Mouse (Mus musculus) testis, adult 2 months (tissue): ENCODE results near the gene Prr23a1. TPM values are rescaled to one million over a fixed set of nuclear protein-coding genes. Genes with fewer than 3 reads are reported as not detected.
"Not testable (repeated sequence)": the region's sequence is repeated elsewhere in the genome, so short reads cannot be mapped to it uniquely, and the experiment has no call there.

Experiments used
- H3K27ac ChIP-seq: fragments of 200-500 bp; 2 replicates; pipeline ENCODE4 v1.5.1; 2012; ENCODE audit warnings: low read depth, low read length; ENCODE audit not compliant: control insufficient read depth, insufficient read depth
- H3K27me3 ChIP-seq: fragments of 200-500 bp; 2 replicates; pipeline ENCODE4 v1.6.1; 2012; ENCODE audit warnings: mild to moderate bottlenecking, low read length, moderate library complexity; ENCODE audit not compliant: control insufficient read depth, insufficient read depth
- H3K36me3 ChIP-seq: fragments of 200-500 bp; 2 replicates; pipeline ENCODE4 v1.6.1; 2012; ENCODE audit warnings: mild to moderate bottlenecking, low read length; ENCODE audit not compliant: control insufficient read depth, insufficient read depth
- H3K4me1 ChIP-seq: fragments of 200-500 bp; 2 replicates; pipeline ENCODE4 v1.6.1; 2012; ENCODE audit warnings: low read length; ENCODE audit not compliant: control insufficient read depth, insufficient read depth
- H3K4me3 ChIP-seq: fragments of 200-500 bp; 2 replicates; pipeline ENCODE4 v1.5.1; 2012; ENCODE audit warnings: low read depth, mild to moderate bottlenecking, low read length, moderate library complexity, mixed read lengths; ENCODE audit not compliant: control insufficient read depth
- CTCF ChIP-seq: fragments of 200-500 bp; IDR thresholded peaks from 2 replicates; pipeline ENCODE4 v1.5.1; 2012; ENCODE audit warnings: low read depth, mild to moderate bottlenecking, inconsistent platforms, low read length, moderate library complexity; ENCODE audit not compliant: control insufficient read depth, insufficient read depth, insufficient replicate concordance
- POLR2A ChIP-seq: fragments of 200-500 bp; IDR thresholded peaks from 2 replicates; pipeline ENCODE4 v1.6.1; 2012; ENCODE audit warnings: low read depth, mild to moderate bottlenecking, inconsistent platforms, low read length, moderate library complexity; ENCODE audit not compliant: control insufficient read depth
- polyA plus RNA-seq: library from polyadenylated mRNA; depleted of rRNA; stranded (reverse); fragments of >200 nt; gene quantifications from 2 replicates; pipeline ENCODE4 v1.2.3, GENCODE M21; 2012; rRNA removed

Prr23a1 gene
- polyA plus RNA-seq: 0.96 and 1.5 TPM in 2 replicates

DNA sequence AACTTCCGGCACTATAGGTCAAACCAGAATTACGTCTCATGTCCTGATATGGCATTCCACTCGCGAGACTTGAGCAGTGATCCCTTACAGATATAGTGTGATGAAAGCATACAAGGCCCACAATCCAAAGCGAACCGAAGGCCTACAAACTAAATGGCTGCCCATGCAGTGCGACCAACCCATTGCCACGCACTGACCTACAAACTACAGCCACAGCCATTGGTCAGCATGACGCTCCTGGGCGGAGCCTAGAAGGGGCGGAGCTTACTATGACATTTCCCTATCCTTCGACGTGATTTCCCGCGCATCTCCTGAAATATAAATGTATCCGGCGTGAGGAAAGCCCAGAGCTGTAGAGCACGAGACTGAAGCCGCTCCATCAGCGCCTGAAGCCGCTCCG, at the start of gene Prr23a1:
TSS of gene Prr23a1 (plus strand) at position 387 of the 400 bp plus-strand sequence.
- peak within 1 kb of the TSS; percentile 79 for H3K4me3 ChIP-seq

DNA sequence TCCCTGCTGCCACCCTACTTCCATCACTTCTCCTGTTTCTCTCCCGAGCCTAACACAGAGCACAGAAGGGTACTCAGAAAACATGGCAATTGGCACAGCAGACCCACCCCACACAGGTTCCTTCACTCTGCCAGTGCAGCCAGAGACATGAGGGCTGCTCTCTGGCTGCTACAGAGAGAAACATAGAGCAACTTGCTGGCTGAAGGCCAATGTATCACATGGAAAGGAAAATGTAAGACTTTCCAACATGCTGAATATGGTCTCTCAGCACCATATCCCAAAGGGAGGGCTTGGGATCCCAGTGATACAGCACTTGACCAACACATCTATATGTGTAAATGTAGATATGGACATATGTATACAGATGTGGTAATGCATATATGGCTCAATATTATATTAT, 43.3 kb upstream of the Prr23a1 start:
- H3K27me3 ChIP-seq: no peaks in the 10 kb centered on the region
- no peak overlapping the region for H3K27ac ChIP-seq
- no peak overlapping the region for H3K4me3 ChIP-seq
- TF ChIP-seq CTCF (no peak), POLR2A (no peak)
- H3K4me1 ChIP-seq: no peaks in the 10 kb centered on the region
- H3K36me3 ChIP-seq: no peaks in the 10 kb centered on the region

More for the DNA sequence above, at the start of gene Prr23a1:
- Histone ChIP-seq H3K27me3 (no peaks in the 10 kb centered on the region), H3K27ac (no peak within 1 kb of the TSS), H3K4me1 (peaks cover 2% of the 10 kb centered on the region; the same call in 1 of the 2 replicates), H3K36me3 (no peaks in the 10 kb centered on the region)
- peak; percentile 18; the same call in 1 of the 2 replicates for TF ChIP-seq POLR2A
- no peak for TF ChIP-seq CTCF

DNA sequence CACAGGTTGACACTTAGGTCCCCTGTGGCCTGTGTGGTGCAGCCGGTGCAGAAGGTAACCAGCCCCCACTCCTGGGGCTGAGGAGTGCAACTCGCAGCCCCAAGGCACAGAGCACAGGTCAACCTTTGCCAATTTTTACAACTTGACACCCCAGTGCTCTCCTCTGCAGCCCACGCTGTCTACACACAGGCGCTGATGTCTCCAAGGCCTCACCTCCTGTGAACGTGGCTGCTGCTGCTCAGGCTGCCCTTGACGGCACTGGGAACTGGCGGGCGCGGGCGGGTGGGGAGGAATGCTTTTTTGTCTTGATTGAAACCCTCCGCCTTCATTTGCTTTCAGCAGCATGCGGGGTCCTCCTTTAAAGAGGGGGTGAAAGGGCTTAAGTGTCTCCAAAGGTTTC, 38.3 kb upstream of the Prr23a1 start:
- H3K4me3 ChIP-seq: no peak overlapping the region
- H3K4me1 ChIP-seq: no peaks in the 10 kb centered on the region
- no peak overlapping the region for H3K27ac ChIP-seq
- H3K36me3 ChIP-seq: no peaks in the 10 kb centered on the region
- H3K27me3 ChIP-seq: no peaks in the 10 kb centered on the region
- no peak for TF ChIP-seq CTCF
- no peak for TF ChIP-seq POLR2A

DNA sequence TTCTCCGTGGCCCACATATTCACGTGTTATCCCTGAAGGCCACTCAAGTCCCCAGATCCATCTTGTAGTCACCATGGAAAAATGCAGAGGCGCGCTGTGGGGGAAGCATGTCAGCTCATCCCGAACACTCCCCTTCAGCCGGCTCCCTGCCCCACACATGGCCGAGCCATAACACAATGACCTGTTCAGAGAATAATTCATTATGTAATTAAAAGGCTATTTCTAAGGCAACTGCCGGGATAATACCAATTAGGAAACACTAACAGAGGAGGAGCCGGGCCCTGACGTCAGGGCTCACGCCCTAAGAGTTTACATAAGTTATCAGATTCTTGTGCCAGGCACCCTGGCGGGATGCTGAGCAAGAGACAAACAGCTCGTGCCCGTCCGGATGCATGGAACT, 36.8 kb upstream of the Prr23a1 start:
- H3K4me1 ChIP-seq: no peaks in the 10 kb centered on the region
- TF ChIP-seq POLR2A (no peak), CTCF (no peak)
- no peak overlapping the region for H3K4me3 ChIP-seq
- H3K36me3 ChIP-seq: no peaks in the 10 kb centered on the region
- H3K27ac ChIP-seq: no peak overlapping the region
- H3K27me3 ChIP-seq: no peaks in the 10 kb centered on the region

DNA sequence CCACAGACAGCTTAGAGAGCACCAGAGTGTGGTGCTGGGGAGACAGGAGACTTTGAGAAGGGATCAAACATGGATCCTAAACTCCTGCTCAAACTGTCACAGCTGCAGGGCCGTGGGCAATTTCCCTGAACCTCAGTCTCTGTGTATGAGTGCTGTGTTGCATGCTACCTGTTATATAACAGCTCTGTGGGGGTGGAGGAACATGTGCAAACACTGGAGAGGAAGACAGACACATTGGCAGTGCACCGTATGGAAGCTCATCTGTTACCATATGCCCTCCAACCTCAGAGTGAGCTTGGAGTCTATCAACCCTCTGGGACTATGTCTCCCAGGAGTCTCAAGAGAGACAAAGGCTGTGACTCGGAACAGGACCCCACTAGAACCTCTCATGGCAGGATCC, 36.4 kb upstream of the Prr23a1 start:
- H3K27me3 ChIP-seq: no peaks in the 10 kb centered on the region
- TF ChIP-seq POLR2A (no peak), CTCF (no peak)

DNA sequence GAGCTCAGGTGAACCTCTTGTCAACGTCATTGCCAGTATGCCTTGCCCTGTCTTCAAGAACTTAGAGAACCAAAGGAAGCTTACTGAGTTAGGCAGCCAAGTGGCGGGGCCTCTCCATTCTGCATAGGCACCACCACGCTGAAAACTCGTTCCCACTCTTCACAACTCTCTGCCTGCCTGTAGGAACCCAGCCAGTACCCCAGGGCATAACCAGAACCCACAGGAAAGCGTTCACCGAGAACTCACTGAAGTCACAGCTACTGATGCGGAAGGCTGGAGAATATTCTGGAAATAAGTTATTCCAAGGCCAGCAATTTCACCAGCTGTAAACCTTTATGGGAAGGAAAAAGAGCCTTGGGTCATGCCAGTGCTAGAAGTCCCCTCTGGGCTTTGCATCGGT, 34.7 kb upstream of the Prr23a1 start:
- Histone ChIP-seq H3K27ac (no peak overlapping the region), H3K4me1 (no peaks in the 10 kb centered on the region), H3K4me3 (no peak overlapping the region), H3K36me3 (no peaks in the 10 kb centered on the region), H3K27me3 (no peaks in the 10 kb centered on the region)
- TF ChIP-seq CTCF (no peak), POLR2A (no peak)

More for the DNA sequence above, 36.4 kb upstream of the Prr23a1 start:
- Histone ChIP-seq H3K4me3 (no peak overlapping the region), H3K4me1 (no peaks in the 10 kb centered on the region), H3K36me3 (no peaks in the 10 kb centered on the region), H3K27ac (no peak overlapping the region)

DNA sequence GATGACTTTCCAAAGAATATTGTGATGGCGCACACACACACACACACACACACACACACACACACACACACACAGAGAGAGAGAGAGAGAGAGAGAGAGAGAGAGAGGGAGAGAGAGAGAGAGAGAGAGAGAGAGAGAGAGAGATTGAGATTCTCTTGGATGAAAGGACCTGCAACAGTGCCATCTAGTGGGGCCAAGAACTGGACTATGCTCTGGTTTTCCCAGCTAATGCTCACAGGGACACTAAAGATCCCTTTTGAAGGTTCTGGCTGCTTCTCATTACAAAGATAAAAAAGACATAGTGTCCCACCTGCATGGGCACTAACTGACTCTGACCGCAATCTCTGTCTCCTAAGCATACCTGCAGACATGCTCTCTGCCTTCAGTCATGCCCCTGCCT, 32.8 kb upstream of the Prr23a1 start:
- not testable (repeated sequence) for H3K4me1 ChIP-seq, H3K27ac ChIP-seq, H3K36me3 ChIP-seq

DNA sequence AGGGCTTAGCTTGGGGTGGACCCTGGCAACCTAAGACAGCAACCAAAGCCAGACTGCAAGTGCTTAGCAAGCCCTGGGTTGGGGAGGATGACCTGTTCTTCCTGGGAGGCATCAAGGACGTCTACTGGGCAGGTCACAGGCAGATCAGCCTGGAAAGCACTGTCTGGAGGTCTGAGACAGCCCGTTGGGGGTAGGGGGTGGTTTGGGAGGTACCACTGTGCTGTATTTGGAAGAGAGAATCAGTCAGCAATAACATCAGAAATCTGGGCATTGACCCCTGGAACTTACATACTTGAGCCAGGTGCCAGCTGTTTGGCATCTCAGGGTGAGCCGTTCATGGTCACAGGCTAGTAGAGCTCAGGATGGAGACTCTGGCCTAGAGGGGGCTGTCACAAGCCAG, 26.2 kb upstream of the Prr23a1 start:
- Histone ChIP-seq H3K27me3 (no peaks in the 10 kb centered on the region), H3K4me1 (no peaks in the 10 kb centered on the region), H3K36me3 (no peaks in the 10 kb centered on the region), H3K27ac (no peak overlapping the region), H3K4me3 (no peak overlapping the region)
- TF ChIP-seq POLR2A: no peak
- no peak for TF ChIP-seq CTCF

More for the DNA sequence above, 32.8 kb upstream of the Prr23a1 start:
- H3K4me3 ChIP-seq, H3K27me3 ChIP-seq: not testable (repeated sequence)
